15 mouse cellular contexts compared by ENCODE assay signal in genomic region chr2:51945812-51946211, GRCm38 (mm10). TPM values are rescaled to one million over a fixed set of nuclear protein-coding genes. Genes with fewer than 3 reads are reported as not detected.
DNase-seq lines count a peak whose midpoint lies in the region; ATAC-seq lines count a peak whose summit lies in the region.
"Had no signal": no experiment of that assay in that cellular context is flagged by ENCODE, and none has a peak within 500 bp of the region (broad histone marks: within the 10 kb centered on the region; RNA-seq: fewer than 3 reads in every experiment).

No protein-coding gene starts in this region.

- peak; percentile 19 for DNase-seq in CD4-positive, CD25-positive, alpha-beta regulatory T cell, adult 2 months (ENCODE audit: low read depth, low spot score)
- DNase-seq in T-cell, adult 2 months (ENCODE audit: low spot score): peak; percentile 5
- DNase-seq in cerebellum, postnatal 14 days: no peak
- no peak for DNase-seq in heart, postnatal 10 days
- no peak for DNase-seq in cerebellum, postnatal 4 days (ENCODE audit: low spot score in 2 of 2)
- DNase-seq: adrenal gland, postnatal 10 days; cerebellum, adult 11 months; cerebellum, adult 8-10 months; cerebellum, postnatal 25 days; forebrain, postnatal 0 days; gastrocnemius, postnatal 14 days; heart, adult 2 months had no signal

- peak; percentile 63 for ATAC-seq in inflammation-experienced regulatory T-cells, adult 6 months
- ATAC-seq: forebrain, embryonic 13.5 days; forebrain, postnatal 0 days; hindbrain, embryonic 16.5 days had no signal

- intact Hi-C loops in heart, postnatal 10 days (cut with DNase I): no loop called here

RNA-seq across cellular contexts. Expression of gene Rbm43, which starts 10.8 kb away (rescaled TPM):
- polyA plus RNA-seq in inflammation-experienced regulatory T-cells, adult 6 months (2017; shearing (Covaris generic)): 10 to 100 TPM; 29.8 to 56.9 (median 37.3) TPM
- total RNA-seq in heart, postnatal 10 days (2021): 1 to 10 TPM; 8.1 to 8.6 TPM

RNA-seq across cellular contexts. Expression of gene Nmi, which starts 27.5 kb away (rescaled TPM):
- 100 to 1,000 TPM; 168 to 202 (median 175) TPM for polyA plus RNA-seq in inflammation-experienced regulatory T-cells, adult 6 months (2017; shearing (Covaris generic))
- total RNA-seq in heart, postnatal 10 days (2021): 1 to 10 TPM; 6.2 to 8.0 TPM

Comparison
In these comparisons a context has a peak if more than half of its experiments do, and no peak if none do; other contexts are left out.
1. DNase-seq: peak in CD4-positive, CD25-positive, alpha-beta regulatory T cell, adult 2 months (single experiment) and T-cell, adult 2 months (single experiment); none in cerebellum, postnatal 14 days (0 of 2), heart, postnatal 10 days (0 of 2) and cerebellum, postnatal 4 days (0 of 2).